Mouse (Mus musculus): ENCODE data around the gene Clec11a.

DNA sequence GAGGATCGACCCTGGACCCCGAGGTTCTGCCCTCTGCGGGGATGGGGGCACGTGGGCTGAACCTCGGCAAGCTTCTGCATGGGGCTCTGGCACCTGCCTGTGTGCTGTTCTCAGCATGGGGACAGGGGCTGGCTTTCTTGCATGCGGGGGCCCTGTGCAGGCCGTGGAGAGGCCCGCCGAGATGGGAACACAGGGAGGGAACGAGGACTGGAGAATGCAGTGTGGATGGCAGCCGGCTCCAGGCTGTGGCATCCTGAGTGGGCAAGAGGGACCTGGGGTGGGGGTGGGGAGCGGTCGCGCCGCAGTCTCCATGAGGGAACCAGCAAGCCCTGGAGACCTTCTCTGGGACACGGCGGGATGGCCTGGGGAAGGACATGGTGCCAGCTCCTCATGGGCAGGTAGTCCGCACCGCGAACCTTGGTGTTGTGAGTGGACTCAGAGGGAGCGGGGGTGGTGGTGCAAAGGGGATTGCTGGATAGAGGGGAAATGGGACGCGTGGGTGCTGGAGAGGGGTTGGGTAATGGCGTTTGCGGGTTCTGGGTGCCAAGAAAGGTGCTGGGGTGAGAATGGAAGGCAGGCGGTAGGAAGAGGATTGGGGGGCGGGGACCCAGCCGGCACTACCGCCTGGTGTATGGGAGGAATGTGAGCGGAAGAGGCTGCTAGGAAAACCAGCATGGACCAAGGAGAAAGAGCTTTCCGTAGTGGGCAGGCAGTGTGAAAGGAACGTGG is 30.6 kb upstream of the Clec11a start:
- no peak for TF ChIP-seq CTCF (IDR thresholded peaks at IDR 0.05; ENCODE audit: insufficient read depth, low read length)
- no peak for TF ChIP-seq POLR2A (IDR thresholded peaks at IDR 0.05; ENCODE audit: borderline replicate concordance, extremely low read depth, low read depth, low read length)

Measured in lung, adult 2 months (tissue).